Mouse (Mus musculus): Measurements from ENCODE around the gene B9d2. TPM values are rescaled to one million over a fixed set of nuclear protein-coding genes. Genes with fewer than 3 reads are reported as not detected.

Gene B9d2
- total RNA-seq (2021), result 10 to 100 TPM; 10.2 TPM
- long read RNA-seq, experiment 1, transcript B9d2-203 (4 exons, 995 nt), result major isoform, 9 of 11 reads
- long read RNA-seq, experiment 1, partial matches to known transcripts, result 1 of 11 reads
- long read RNA-seq, experiment 1, other reads (novel, unspliced or antisense), result 0 of 11 reads
- long read RNA-seq, experiment 2, transcript B9d2-203 (4 exons, 995 nt), result major isoform, 5 of 5 reads
- long read RNA-seq, experiment 2, partial matches to known transcripts, result 0 of 5 reads
- long read RNA-seq, experiment 2, other reads (novel, unspliced or antisense), result 0 of 5 reads

- DNase-seq, result peak; percentile 97 to 98
These were observed at the start of gene B9d2 for GRCm38 (mm10) chr7:25680514-25681258. Gene B9d2, plus strand, starts transcription at chr7:25680780.

DNA sequence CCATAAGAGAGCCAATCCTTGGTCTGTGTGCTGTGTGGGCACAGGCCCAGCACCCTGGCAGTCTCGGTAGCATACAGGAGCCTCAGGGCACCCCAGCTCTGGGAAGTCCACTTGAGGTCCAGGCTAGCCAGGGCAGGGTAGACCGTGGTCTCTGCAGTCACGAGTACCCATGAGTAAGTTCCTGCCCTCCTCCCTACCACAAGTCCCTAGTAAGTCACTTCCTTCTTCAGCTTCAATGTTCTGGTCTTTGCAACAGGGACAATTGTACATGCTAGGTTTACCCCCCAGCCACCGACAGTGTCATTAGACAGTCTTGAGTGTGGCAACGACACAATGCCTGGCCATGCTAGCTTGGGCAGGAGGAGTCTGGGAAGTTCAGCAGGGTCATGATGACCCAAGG is 47.9 kb upstream of the B9d2 start:
- no peak for DNase-seq

DNA sequence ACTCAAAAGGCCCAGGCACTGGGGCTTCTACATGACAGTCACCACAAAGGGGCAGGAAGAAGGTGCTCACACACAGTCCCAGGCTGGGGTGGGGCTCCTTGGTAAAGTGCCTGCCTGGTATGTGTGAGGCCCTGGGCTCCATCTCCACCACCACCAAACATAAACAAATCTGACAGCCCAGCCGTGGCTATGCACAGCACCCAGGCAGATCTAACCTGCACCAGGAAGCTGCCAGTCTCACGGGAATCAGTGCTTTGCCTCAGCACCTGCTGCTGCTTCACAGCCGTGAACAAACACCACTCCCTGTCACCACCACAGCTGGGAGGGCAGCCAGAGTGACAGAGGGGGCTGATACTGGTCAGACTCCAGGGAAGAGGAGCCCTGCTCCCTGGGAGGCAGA is 44.2 kb upstream of the B9d2 start:
- no peak for DNase-seq

DNA sequence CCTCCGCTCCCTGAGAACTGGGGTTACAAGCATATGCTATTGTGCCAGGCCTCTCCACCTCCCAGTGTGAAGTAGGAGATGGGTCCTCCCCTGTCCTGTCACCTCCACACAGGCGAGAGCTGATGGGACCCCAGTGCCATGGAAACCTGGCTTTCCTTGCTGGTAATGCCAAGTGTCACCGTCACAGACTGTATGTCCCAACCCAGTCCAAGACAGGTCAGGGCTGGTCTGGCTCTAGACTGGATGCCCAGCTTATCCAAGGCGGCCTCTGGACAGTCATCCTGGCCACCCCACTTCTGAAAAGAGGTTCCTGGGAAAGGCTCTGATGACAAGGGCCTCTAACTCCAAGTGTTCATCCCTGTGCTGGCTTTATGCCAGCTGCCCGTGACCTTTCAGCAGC is 43.5 kb upstream of the B9d2 start:
- no peak for DNase-seq

- DNase-seq, result no peak
These were observed 40.8 kb upstream of the B9d2 start for GRCm38 (mm10) chr7:25639754-25640153.

DNA sequence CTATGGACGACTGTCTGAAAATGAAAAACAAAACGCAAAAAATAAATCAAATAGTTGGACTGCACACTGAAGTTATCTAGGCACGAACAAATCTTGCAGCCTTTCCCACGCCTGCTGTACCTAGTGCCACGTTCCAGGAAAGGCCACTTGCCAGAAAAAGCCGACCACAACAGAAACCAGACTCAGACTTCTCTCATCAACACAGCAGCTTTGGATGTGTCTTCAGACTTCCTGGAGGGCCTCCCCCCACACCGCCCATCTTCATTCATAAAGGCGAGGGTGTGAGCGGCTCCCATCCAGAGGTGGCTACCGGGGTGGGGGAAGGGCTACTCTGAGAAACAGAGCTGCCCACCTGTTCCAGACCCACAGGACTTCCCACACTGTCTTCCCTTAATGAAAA is 36.4 kb upstream of the B9d2 start:
- no peak for DNase-seq

GRCm38 (mm10) chr7:25644631-25645030 is 35.9 kb upstream of the B9d2 start:
- DNase-seq, result no peak

DNA sequence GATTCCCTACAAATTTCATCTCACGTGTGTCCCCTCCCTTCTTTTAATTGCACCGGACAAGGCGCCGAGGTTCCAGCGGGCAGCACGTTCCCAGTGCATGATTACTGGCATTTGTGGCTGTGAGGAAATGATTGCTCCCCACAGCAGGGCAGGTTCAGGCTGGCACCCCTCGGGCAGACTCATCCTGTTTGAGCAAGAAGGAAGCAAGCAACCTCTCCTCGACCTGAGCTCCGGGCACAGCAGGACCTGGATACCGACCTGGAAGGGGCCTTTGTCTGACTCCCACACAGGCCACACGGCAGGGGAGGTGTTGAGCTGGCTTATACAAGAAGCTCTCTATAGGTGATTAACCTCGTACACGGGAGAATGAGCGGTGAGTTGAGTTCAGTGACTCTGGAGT is 35.5 kb upstream of the B9d2 start:
- DNase-seq, result no peak

GRCm38 (mm10) chr7:25647574-25648123 is 32.9 kb upstream of the B9d2 start:
- no peak for DNase-seq

DNA sequence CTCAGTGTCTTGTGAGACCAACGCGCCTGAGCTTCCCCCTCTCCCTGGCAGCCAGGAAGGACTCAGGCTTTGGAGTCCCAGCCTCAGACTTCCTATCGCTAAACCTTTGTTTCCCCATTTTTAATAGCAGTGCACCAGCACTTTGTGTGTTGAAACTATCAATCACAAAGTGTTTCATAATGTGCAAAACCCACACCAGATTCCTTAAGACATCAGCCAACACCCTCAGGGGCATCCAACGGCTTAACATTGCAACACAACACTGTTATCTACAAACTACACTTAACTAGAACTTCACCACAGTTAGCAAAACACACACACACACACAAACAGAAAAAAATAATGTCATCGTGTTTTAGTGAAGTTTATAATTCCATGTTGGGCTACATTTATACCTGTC is 30.7 kb upstream of the B9d2 start:
- no peak for DNase-seq

GRCm38 (mm10) chr7:25651281-25651680 is 29.3 kb upstream of the B9d2 start:
- peak in 1 of 2 experiments; percentile 42 for DNase-seq

DNA sequence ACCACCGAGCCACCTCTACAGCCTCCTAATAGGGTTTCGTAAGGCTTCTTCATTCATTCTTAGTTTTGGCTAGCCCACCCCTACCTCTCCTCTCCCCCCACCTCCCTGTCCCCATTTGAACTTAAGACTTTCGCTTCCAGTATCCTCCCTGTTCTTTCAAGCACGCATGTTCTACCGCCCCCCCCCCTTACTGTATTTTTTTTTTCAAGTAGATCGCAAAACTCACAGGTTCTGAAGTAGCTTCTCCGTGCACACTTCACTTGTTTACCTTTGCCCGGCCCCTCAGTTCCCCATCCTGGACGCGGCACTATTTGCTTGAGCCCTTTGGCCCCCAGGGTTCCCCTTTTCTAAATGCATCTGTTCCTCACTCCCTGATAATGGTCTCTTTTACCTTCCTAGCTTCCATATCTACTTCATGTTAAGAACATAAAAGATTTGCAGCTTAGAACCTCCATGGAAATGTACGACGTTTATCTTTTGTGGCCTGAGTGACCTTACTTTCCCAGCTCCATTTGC is 28.3 kb upstream of the B9d2 start:
- DNase-seq, result no peak

DNA sequence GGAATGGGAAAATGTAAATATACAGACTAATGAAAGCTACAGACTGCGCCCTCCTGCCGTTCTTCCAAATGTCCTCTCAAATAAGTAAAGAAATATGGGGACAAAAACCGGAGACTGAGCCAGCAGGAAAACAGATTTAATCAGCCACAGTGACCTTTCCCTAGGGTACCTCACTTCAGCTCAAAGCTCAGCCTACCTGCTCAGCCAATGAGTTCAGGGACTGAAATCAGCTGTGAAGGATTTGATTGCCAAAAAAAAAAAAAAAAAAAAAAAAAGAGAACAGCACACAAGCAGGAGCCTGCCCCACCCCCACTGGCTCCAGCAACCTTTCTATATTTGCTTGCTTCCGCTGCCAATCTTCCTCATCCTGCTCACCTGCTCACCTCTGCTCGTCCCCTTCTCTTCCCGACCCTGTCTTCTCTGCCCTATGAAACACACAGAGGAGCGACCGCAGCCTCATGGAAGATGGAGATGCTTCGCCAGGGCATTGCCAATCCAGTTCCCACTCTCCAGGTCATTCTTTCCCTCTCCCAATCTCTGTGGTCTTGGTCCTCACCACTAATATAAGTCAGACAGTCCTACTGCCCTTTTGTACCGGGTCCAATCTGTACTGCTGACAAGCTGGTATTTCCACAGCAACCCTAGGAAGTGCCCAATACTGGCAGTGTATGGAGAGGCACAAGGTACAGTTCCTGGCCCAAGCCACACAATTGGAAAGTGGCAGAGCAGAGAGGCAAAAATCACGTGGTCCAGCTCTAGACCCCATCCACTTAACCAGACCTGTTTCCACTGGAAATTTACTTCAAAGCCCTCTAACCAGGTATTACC is 24.8 kb upstream of the B9d2 start:
- peak in 1 of 2 experiments; percentile 54 for DNase-seq

DNA sequence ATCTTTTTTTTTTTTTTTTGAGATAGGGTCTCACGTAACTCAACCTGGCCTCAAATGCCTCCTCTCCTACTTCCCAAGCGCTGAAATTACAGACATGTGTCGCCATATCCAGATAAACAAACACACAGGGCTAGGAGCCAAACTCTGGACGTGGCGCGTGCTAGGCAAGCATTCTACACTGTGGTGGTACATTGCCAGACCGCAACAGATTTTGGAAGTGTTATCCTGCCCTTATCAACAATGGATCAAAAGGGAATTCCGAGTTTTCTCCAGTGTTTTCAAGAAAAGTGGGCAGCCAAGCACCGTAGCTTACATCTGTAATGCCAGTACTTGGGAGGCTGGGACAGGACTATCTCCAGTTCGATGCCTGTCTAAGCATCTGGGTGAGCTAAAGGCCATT is 22.8 kb upstream of the B9d2 start:
- no peak for DNase-seq

DNA sequence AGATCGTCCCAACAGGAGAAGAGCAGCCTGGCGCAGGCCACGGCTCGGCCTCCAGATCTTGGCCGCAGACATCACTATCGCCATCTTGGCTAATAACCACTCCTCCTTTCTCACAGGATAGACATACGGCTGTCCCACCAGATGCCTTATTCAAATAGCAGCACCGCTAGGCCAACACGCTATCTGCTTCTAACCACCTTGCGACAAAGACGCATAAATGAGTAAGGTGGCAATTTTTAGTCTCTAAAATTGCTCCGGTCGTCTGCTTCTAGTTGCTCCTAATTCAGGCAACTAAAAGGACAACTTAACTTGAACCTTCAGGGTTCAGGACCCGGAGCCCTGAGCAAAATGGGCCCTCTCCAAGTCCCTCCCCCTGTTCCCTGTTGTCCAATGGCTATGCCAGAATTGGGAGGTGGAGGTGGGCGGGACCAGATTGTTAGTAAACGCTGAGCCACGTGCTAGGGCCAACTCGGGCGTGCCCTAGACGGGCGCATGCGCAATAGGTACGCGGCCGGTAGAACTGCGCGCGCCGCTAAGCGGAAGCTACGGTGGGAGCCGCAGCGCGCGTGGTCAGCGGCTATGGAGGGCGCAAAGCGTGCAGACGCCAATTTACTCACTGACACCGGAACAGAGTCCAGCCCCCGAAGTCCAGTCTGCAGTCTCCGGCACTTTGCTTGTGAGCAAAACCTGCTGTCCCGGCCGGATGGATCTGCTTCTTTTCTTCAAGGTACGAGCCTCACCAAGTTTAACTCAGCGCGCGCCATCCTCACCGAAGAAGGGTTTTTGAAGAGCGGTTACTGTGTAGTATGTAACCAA is 21.7 kb upstream of the B9d2 start, which contains the start of the genes Bckdha and Exosc5:
Gene Bckdha (minus strand): TSS at position 325 of the 816 bp plus-strand sequence.
Gene Exosc5 (plus strand): TSS at position 508 of the 816 bp plus-strand sequence.
- DNase-seq, result peak; percentile 100

DNA sequence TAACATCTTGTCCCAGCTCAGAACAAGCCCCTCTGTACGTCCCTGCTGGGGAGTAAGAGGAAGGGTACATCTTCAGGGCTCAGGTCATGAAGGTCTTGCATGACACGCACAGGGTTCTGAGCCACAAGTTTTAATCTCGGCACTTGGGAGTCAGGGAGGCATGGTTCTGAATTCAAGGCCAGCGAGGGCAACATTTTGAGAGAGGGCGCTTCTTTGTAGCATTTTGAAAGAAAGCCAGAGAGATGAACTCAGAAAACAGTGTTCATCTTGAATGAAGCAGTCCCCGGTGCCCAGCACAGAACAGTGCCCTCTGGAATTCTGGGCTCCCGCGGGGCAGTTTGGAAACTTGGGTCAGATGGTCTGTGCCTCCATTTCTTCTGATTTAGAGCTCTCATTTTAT is 14.2 kb upstream of the B9d2 start:
- DNase-seq, result no peak

GRCm38 (mm10) chr7:25669158-25669557 is 11.4 kb upstream of the B9d2 start:
- no peak for DNase-seq

GRCm38 (mm10) chr7:25669631-25670030 is 10.9 kb upstream of the B9d2 start:
- no peak for DNase-seq

GRCm38 (mm10) chr7:25670096-25670495 is 10.5 kb upstream of the B9d2 start:
- DNase-seq, result no peak

DNA sequence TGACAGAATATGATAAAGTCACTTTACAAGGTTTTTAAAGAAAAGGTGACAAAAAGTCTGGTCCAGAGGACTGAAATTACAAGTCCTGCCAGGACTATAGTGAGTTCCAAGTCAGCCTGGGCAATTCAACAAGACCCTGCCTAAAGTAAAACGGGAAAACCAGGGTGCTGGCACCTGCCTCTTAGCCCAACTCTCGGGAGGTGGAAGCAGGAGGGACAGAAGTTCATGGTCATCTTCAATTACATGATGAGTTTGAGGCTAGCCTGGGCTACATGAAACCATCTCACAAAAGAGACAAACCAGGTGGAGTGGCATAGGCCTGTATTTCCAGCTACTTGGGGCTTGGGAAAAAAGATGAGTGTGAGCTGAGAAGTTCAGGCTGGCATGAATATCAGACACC is 8.9 kb upstream of the B9d2 start:
- no peak for DNase-seq

GRCm38 (mm10) chr7:25672442-25672841 is 8.1 kb upstream of the B9d2 start:
- DNase-seq, result no peak

Measured in heart, adult 18-20 months (tissue).